Mouse (Mus musculus) forebrain, embryonic 16.5 days (tissue): ENCODE results near the gene Akt3. TPM values are rescaled to one million over a fixed set of nuclear protein-coding genes. Genes with fewer than 3 reads are reported as not detected.

Source experiments
- ATAC-seq: fragments of 200-750 bp; cut with Nextera tagmentation; 2 replicates; pipeline ENCODE4 v1.8.0; 2017; ENCODE audit warnings: mild to moderate bottlenecking, moderate library complexity
- H3K27ac ChIP-seq: fragments of 300-500 bp; sonication (generic); 2 replicates; pipeline ENCODE4 v1.5.1; 2014; ENCODE audit warnings: low read length, control low read depth
- H3K27me3 ChIP-seq: fragments of 300-500 bp; sonication (generic); replicated peaks from 2 replicates; pipeline ENCODE4 v1.6.1; 2014; ENCODE audit warnings: low read length; ENCODE audit not compliant: control insufficient read depth, insufficient read depth
- H3K36me3 ChIP-seq: fragments of 300-500 bp; sonication (generic); 2 replicates; pipeline ENCODE4 v1.6.1; 2014; ENCODE audit not compliant: control insufficient read depth, insufficient read depth
- H3K4me1 ChIP-seq: fragments of 300-500 bp; sonication (generic); replicated peaks from 2 replicates; pipeline ENCODE4 v1.6.1; 2014; ENCODE audit warnings: low read length; ENCODE audit not compliant: control insufficient read depth, insufficient read depth
- H3K4me2 ChIP-seq: fragments of 300-500 bp; sonication (generic); 2 replicates; pipeline ENCODE4 v1.6.1; 2014; ENCODE audit warnings: mild to moderate bottlenecking, low read length, control low read depth
- H3K4me3 ChIP-seq: fragments of 300-500 bp; sonication (generic); replicated peaks from 2 replicates; pipeline ENCODE4 v1.5.1; 2014; ENCODE audit warnings: mild to moderate bottlenecking, low read length, control low read depth
- H3K9ac ChIP-seq: fragments of 300-500 bp; sonication (generic); replicated peaks from 2 replicates; pipeline ENCODE4 v1.6.1; 2014; ENCODE audit warnings: low read depth, low read length, control low read depth
- H3K9me3 ChIP-seq: fragments of 300-500 bp; sonication (generic); 2 replicates; pipeline ENCODE4 v1.6.1; 2016; ENCODE audit warnings: low read length; ENCODE audit not compliant: control insufficient read depth
- WGBS: fragments of 180-500 bp; shearing (Covaris S2); extraction: QIAGEN DNeasy Blood & Tissue Kit; methylation state at CpG from one replicate; pipeline ENCODE4 v1.1.7; 2014; 5-methylcytosine and 5-hydroxymethylcytosine counted together
- polyA plus RNA-seq: library from polyadenylated mRNA; unstranded; fragments of >200 nt; fragmentation: Nextera tagmentation; extraction: Ambion mirVana; gene quantifications from 2 replicates; pipeline ENCODE4 v1.2.1, GENCODE M21; 2015

Akt3 gene
- polyA plus RNA-seq, 1 experiment from 2014 or later = 40.6 TPM

- under 1% methylated on average over 54 of the region's 86 CpGs for WGBS
- Histone ChIP-seq H3K27me3 (no peaks in the 10 kb centered on the region), H3K4me1 (peaks cover 17% of the 10 kb centered on the region), H3K36me3 (no peaks in the 10 kb centered on the region), H3K9ac (peak overlapping the region; percentile 98), H3K9me3 (no peaks in the 10 kb centered on the region), H3K4me2 (peak overlapping the region; percentile 95), H3K27ac (peak overlapping the region; percentile 100), H3K4me3 (peak overlapping the region; percentile 92)
- ATAC-seq = peak; percentile 84
Measured at GRCm38 (mm10) chr1:177258343-177259037, 487 bp upstream of the Akt3 start.

- Histone ChIP-seq H3K4me3 (peak overlapping the region; percentile 92), H3K9me3 (no peaks in the 10 kb centered on the region), H3K27ac (peak overlapping the region; percentile 100), H3K4me1 (peaks cover 17% of the 10 kb centered on the region), H3K27me3 (no peaks in the 10 kb centered on the region), H3K9ac (peak overlapping the region; percentile 98), H3K36me3 (no peaks in the 10 kb centered on the region), H3K4me2 (peak overlapping the region; percentile 69)
- WGBS = 1% methylated on average over 72 of the region's 86 CpGs
- peak; percentile 66 for ATAC-seq
Measured at GRCm38 (mm10) chr1:177257178-177258033, 597 bp downstream of the Akt3 start.

- H3K4me3 ChIP-seq = no peak overlapping the region
- no peaks in the 10 kb centered on the region; the same call in 1 of the 2 replicates for H3K4me1 ChIP-seq
- H3K9me3 ChIP-seq = no peaks in the 10 kb centered on the region
- H3K27me3 ChIP-seq = no peaks in the 10 kb centered on the region
- 49% methylated on average over 4 of the region's 4 CpGs for WGBS
- H3K27ac ChIP-seq = no peak overlapping the region
- H3K9ac ChIP-seq = no peak overlapping the region
- peaks cover 6% of the 10 kb centered on the region; the same call in 1 of the 2 replicates for H3K36me3 ChIP-seq
- ATAC-seq = no peak
- H3K4me2 ChIP-seq = no peak overlapping the region
Measured at GRCm38 (mm10) chr1:177248638-177249037, 9.4 kb downstream of the Akt3 start.

GRCm38 (mm10) chr1:177238368-177238767 lies 19.6 kb downstream of the Akt3 start:
- no peak overlapping the region for H3K9ac ChIP-seq
- 0 out of 2 replicates have a peak, but pooled peaks cover 3% of the 10 kb centered on the region for H3K4me1 ChIP-seq
- H3K9me3 ChIP-seq = no peaks in the 10 kb centered on the region
- ATAC-seq = no peak
- H3K27me3 ChIP-seq = no peaks in the 10 kb centered on the region
- no peaks in the 10 kb centered on the region for H3K36me3 ChIP-seq
- H3K27ac ChIP-seq = no peak overlapping the region
- H3K4me3 ChIP-seq = no peak overlapping the region
- no peak overlapping the region for H3K4me2 ChIP-seq
- 57% methylated on average over 2 of the region's 2 CpGs for WGBS

GRCm38 (mm10) chr1:177236695-177237094 lies 21.3 kb downstream of the Akt3 start:
- ATAC-seq = no peak
- no peak overlapping the region for H3K27ac ChIP-seq
- H3K9ac ChIP-seq = no peak overlapping the region
- no peak overlapping the region for H3K4me3 ChIP-seq
- H3K4me1 ChIP-seq = 0 out of 2 replicates have a peak, but pooled peaks cover 3% of the 10 kb centered on the region
- H3K27me3 ChIP-seq = no peaks in the 10 kb centered on the region
- WGBS = 59% methylated on average over 2 of the region's 2 CpGs
- H3K36me3 ChIP-seq = no peaks in the 10 kb centered on the region
- no peaks in the 10 kb centered on the region for H3K9me3 ChIP-seq
- H3K4me2 ChIP-seq = no peak overlapping the region

- Histone ChIP-seq H3K4me1 (0 out of 2 replicates have a peak, but pooled peaks cover 3% of the 10 kb centered on the region), H3K9me3 (no peaks in the 10 kb centered on the region), H3K36me3 (no peaks in the 10 kb centered on the region), H3K4me3 (no peak overlapping the region), H3K9ac (no peak overlapping the region), H3K4me2 (no peak overlapping the region), H3K27me3 (no peaks in the 10 kb centered on the region), H3K27ac (no peak overlapping the region)
- ATAC-seq = no peak
Measured at GRCm38 (mm10) chr1:177236249-177236648, 21.8 kb downstream of the Akt3 start.

GRCm38 (mm10) chr1:177234462-177234861 lies 23.5 kb downstream of the Akt3 start:
- peak; percentile 58 for ATAC-seq
- Histone ChIP-seq H3K9me3 (no peaks in the 10 kb centered on the region), H3K27me3 (no peaks in the 10 kb centered on the region), H3K4me2 (no peak overlapping the region), H3K9ac (no peak overlapping the region), H3K4me3 (no peak overlapping the region), H3K27ac (no peak overlapping the region), H3K4me1 (0 out of 2 replicates have a peak, but pooled peaks cover 3% of the 10 kb centered on the region), H3K36me3 (no peaks in the 10 kb centered on the region)
- WGBS = 53% methylated on average over 5 of the region's 5 CpGs

GRCm38 (mm10) chr1:177231122-177231521 lies 26.9 kb downstream of the Akt3 start:
- no peaks in the 10 kb centered on the region for H3K27me3 ChIP-seq
- H3K9ac ChIP-seq = no peak overlapping the region
- no peak for ATAC-seq
- H3K27ac ChIP-seq = no peak overlapping the region
- H3K4me3 ChIP-seq = no peak overlapping the region
- 0 out of 2 replicates have a peak, but pooled peaks cover 3% of the 10 kb centered on the region for H3K4me1 ChIP-seq
- H3K9me3 ChIP-seq = no peaks in the 10 kb centered on the region
- no peak overlapping the region for H3K4me2 ChIP-seq
- 0 out of 2 replicates have a peak, but pooled peaks cover 2% of the 10 kb centered on the region for H3K36me3 ChIP-seq

GRCm38 (mm10) chr1:177198978-177199377 lies 59.0 kb downstream of the Akt3 start:
- no peak for ATAC-seq
- Histone ChIP-seq H3K4me2 (no peak overlapping the region), H3K9me3 (no peaks in the 10 kb centered on the region), H3K27me3 (no peaks in the 10 kb centered on the region), H3K27ac (no peak overlapping the region), H3K36me3 (no peaks in the 10 kb centered on the region), H3K4me3 (no peak overlapping the region), H3K9ac (no peak overlapping the region), H3K4me1 (peaks cover 2% of the 10 kb centered on the region; the same call in 1 of the 2 replicates)
- 41% methylated on average over 1 of the region's 1 CpGs for WGBS
